Mouse (Mus musculus) thymus, postnatal 25 days (tissue): ENCODE results near the gene 1600014C10Rik.

Source experiments
- DNase-seq: peaks from one replicate; pipeline ENCODE4 v3.0.0; 2022

The 1600014C10Rik gene

GRCm38 (mm10) chr7:38217417-38218171 is 34.6 kb downstream of the 1600014C10Rik start:
- DNase-seq, result no peak

- DNase-seq, result no peak
These were observed 35.8 kb downstream of the 1600014C10Rik start for GRCm38 (mm10) chr7:38218631-38219367.

DNA sequence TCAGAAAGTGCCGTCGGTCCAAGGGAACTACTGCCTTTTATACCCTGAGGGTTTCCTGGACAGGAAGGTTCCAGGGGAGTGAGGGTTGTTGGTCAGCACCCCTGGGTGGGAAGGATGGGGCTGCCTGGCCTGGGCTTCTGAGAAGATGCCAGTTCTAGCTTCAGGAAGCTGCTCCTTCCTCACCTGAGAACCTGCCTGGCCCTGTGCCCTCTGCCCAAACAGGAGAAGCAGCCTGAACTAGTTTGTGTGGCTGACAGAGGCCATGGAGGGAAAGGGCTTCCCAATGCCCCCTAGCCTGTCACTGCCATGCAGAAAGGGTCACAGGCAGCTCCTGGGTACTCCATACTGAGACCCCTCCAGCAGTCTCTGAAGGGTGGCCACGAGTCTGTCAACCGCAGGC is 36.5 kb downstream of the 1600014C10Rik start:
- DNase-seq, result no peak

- DNase-seq, result no peak
These were observed 37.8 kb downstream of the 1600014C10Rik start for GRCm38 (mm10) chr7:38220866-38221265.

DNA sequence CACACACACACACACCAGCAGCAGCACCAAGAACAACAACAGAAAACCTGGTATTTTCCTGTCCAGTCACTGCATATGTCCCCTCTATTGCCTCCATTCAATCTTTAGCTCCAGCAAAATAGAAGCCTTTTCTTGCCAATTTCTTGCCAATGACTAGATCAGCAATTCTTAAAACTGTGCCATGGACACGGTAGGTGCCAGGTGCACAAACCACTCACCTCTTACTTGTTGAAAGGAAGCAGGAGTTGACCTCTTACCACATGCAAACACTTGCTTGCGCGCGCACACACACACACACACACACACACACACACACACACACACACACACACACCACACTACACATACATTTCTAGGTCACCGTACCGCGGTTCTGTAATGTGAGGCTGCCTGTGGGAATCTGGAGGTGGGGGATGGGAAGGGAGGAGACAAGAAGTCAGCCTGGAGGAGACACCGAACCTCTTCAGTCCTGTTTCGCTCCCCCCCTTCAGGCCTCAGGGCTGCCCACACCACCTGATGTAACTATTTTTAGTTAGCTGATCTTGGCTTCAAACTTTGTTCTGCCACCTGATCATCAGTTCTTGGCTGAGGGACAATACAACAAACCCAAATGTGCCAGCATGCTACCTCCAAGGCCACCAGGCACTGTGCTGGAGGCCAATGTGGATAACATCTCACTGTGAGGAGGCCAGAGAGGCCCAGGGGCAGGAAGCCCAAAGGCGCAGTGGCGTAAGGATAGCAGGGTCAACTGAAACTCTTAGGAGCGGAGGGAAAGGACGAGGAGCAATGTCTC is 41.8 kb downstream of the 1600014C10Rik start:
- DNase-seq, result peak; percentile 62

DNA sequence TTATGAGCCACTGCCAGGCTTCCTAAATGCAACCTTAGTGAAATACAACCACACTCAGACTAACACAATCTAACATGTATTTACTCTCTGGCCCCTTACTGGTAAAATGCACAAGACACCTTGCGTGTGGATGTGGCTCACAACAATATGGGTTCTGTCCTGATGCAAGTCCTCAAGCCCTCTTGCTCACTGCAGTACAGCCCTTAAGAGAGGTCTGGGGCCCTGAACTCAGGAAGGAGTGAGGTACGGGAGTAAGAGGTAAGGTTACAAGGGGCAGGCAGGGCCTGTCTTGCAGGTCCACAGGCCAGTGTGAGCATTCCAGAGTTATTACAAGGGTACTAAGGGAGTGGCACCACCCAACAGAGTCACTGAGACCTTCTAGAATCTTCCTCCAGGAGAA is 43.2 kb downstream of the 1600014C10Rik start:
- no peak for DNase-seq

- DNase-seq, result peak; percentile 40
These were observed 44.3 kb downstream of the 1600014C10Rik start for GRCm38 (mm10) chr7:38227181-38227899.

GRCm38 (mm10) chr7:38227900-38228298 is 44.9 kb downstream of the 1600014C10Rik start, which contains the start of gene Plekhf1:
Gene Plekhf1 (minus strand): TSS chr7:38228016.
- DNase-seq, result peak; percentile 88

DNA sequence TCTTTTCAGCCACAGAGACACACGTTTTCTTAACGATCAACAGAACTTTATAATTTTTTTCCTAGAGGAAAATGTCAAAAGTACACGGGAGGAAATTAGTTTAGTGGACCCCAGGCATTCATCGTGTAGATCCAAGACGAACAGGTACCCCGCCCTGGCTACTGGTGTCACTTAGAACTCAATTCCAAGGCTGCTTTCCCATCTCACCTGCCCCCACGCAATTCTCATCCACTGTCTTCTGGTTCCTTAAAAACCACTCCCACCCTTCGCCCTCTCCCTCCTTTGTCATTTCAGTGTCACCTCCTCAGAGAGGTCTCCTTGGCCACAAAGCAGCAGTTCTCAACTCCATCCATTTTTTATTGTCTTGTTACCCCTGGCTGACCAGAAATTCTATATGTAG is 45.3 kb downstream of the 1600014C10Rik start:
- no peak for DNase-seq

DNA sequence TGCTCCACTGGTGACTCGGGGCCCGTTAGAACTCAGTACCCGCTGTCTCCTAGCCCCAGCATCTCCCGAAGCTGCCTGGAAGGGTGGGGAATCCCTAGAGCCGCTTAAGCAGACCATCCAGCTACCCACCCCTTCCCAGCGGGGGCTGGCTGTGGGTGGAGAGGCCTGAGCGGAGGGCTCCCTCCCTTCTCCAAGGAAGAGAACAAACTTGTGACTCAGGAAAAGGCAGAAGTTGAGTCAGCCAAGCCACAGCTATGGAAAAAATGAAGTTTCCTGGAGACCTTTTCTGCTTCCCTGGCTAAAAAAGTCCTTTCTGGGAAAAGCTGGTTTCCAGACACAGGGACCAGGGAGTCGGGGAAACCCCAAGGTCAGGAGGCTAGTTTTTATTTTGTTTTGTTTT is 47.3 kb downstream of the 1600014C10Rik start:
- no peak for DNase-seq

GRCm38 (mm10) chr7:38236400-38237105 is 53.5 kb downstream of the 1600014C10Rik start:
- DNase-seq, result no peak

DNA sequence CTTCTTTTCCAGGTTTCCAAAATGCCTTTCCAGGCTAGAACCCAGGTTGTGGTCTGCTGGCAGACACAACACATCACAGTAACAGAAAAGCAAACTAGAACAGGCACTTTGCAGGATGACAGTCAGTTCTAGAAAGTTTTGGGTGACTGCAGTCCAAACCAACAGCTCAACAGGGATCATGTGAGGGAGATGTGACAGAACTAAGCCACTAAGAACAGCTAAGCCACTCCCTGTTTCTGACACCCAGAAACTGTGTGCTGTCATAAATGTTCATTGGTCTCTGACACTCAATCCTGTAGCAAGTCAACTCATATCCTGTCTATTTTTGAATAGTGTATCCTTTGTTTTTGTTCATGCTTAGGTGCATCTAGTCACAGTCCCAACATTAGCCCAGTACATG is 54.1 kb downstream of the 1600014C10Rik start:
- no peak for DNase-seq

DNA sequence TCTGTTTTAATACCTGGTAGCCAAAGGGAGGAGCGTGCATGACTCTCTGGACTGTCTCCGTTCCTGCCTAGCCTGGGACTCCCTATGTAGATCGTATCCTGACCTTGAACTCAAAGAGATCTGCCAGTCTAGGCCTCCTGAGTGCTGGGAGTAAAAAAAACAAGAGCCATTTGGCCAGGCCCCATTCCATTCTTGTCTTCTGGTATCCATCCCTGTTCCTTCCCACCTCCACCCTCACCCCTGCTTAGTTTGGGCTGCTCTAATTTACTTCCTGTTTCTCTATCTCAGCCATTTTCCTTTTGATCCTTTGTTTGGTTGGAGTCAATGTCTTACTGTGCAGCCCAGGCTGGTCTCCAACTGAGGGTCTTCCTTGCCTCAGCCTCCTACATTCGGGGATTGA is 59.4 kb downstream of the 1600014C10Rik start:
- no peak for DNase-seq
